Mouse (Mus musculus) liver, embryonic 14.5 days (tissue): ENCODE measurements around the gene Pxk.

Experiments
- CTCF ChIP-seq: IDR thresholded peaks from 2 replicates; pipeline ENCODE4 v1.5.1; 2016; ENCODE audit warnings: antibody characterized with exemption, low read depth, control low read depth
- EP300 ChIP-seq: IDR thresholded peaks from 2 replicates; pipeline ENCODE4 v1.6.1; 2016; ENCODE audit warnings: antibody characterized with exemption, low read depth

DNA sequence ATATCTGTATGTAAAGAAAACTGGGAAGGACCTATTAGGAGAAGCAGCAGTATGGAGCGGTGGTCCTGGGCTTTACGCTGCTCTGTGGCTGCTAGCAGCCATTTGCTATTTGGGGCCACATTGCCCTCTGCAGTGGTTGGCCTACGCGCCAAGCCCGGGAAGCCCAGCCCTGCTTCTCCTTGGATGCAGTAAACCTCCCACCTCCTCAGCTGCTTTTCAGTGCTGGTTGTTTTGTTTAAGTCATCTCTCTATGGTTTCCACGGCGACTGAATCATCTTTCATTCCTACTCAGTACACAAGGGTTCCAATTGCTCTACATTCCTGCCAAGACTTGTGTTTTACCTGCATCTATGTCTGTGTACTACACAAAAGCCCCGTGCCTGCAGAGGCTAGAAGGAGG is 50.8 kb downstream of the Pxk start:
- no peak for TF ChIP-seq EP300
- no peak for TF ChIP-seq CTCF
